In the genomic region with DNA sequence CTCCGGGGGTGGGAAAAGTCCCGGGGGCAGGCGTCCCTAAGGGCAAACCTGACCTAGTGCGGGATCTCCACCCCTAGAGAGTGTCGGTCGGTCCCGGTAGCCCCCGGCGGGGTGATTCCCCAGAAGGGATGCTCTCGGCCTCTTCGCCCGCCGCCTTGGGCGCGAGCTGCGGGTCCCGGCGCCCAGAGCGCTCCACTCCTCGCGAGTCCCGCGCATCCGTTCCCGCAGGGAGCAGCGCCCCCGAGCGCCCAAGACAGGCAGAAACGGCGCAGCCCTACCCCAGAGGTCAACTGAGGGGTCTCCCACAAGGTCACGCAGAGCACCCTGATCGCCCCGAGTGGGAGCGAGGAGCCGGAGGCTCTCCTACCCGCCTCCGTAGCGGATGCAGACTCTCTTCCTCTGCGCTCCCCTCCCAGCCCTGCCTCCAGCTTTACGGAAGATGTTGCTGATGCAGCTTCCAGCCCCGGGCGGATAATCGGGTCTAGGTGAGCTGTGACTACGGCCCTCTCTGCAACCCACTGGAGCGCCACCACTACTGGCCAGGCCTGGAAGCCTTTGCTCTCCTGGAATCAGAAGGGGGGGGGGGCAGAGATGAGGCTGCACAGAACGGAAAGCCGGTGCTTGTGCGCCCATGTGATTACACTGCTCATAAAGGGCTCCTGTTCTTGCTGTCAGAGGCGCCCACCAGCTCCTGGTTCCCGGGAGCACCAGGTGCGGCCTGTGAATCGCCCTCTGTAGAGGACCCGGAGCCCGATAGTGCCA, we compare ENCODE assay signal across 9 mouse cellular contexts. TPM values are rescaled to one million over a fixed set of nuclear protein-coding genes. Genes with fewer than 3 reads are reported as not detected.
DNase-seq lines count a peak whose midpoint lies in the region; ATAC-seq lines count a peak whose summit lies in the region.
"Had no signal": no experiment of that assay in that cellular context is flagged by ENCODE, and none has a peak within 500 bp of the region (broad histone marks: within the 10 kb centered on the region; RNA-seq: fewer than 3 reads in every experiment).

No protein-coding gene starts in this region.

- peak overlapping the region; percentile 96 for H3K4me2 ChIP-seq in forebrain, embryonic 16.5 days (ENCODE audit: low read length)
- H3K4me2 ChIP-seq in limb, embryonic 15.5 days = peak overlapping the region; percentile 97
- H3K4me2 ChIP-seq in neural tube, embryonic 14.5 days (ENCODE audit: low read depth, low read length) = peak overlapping the region; percentile 97

- peaks cover 29% of the 10 kb centered on the region for H3K4me1 ChIP-seq in forebrain, embryonic 16.5 days (replicated peaks; ENCODE audit: control insufficient read depth, insufficient read depth, low read length)
- H3K4me1 ChIP-seq in limb, embryonic 15.5 days = peaks cover 20% of the 10 kb centered on the region
- H3K4me1 ChIP-seq in neural tube, embryonic 14.5 days (ENCODE audit: control insufficient read depth, insufficient read depth, low read length) = peaks cover 11% of the 10 kb centered on the region; the same call in 1 of the 2 replicates

- no peak for ATAC-seq in cerebellum, adult (ENCODE audit: insufficient number of reproducible peaks, low FRiP score, low TSS enrichment)
- ATAC-seq in forebrain, embryonic 16.5 days = peak; percentile 46
- ATAC-seq in limb, embryonic 15.5 days (ENCODE audit: insufficient number of reproducible peaks, low FRiP score, low TSS enrichment, low read depth) = no peak
- ATAC-seq in neural tube, embryonic 14.5 days (ENCODE audit: low read depth) = peak; percentile 42

- H3K9me3 ChIP-seq in forebrain, embryonic 16.5 days (ENCODE audit: control insufficient read depth, low read length) = no peaks in the 10 kb centered on the region
- no peaks in the 10 kb centered on the region for H3K9me3 ChIP-seq in limb, embryonic 15.5 days
- H3K9me3 ChIP-seq in neural tube, embryonic 14.5 days (ENCODE audit: control insufficient read depth, low read length) = no peaks in the 10 kb centered on the region

- H3K27ac ChIP-seq in forebrain, embryonic 16.5 days (ENCODE audit: low read length) = peak overlapping the region; percentile 82
- no peak overlapping the region for H3K27ac ChIP-seq in limb, embryonic 15.5 days
- H3K27ac ChIP-seq in neural tube, embryonic 14.5 days (ENCODE audit: low read depth, low read length) = peak overlapping the region; percentile 63

- no peaks in the 10 kb centered on the region for H3K36me3 ChIP-seq in forebrain, embryonic 16.5 days (ENCODE audit: control insufficient read depth, insufficient read depth)
- no peaks in the 10 kb centered on the region for H3K36me3 ChIP-seq in limb, embryonic 15.5 days
- no peaks in the 10 kb centered on the region for H3K36me3 ChIP-seq in neural tube, embryonic 14.5 days (ENCODE audit: control insufficient read depth, insufficient read depth, low read length)

- DNase-seq in cerebellum, postnatal 14 days = peak; percentile 26 to 41
- DNase-seq in adrenal gland, postnatal 10 days = peak; percentile 50
- peak; percentile 78 for DNase-seq in induced T-regulatory cell, adult 2 months (ENCODE audit: low read depth)
- DNase-seq in thymus, postnatal 0 days (ENCODE audit: low spot score) = peak; percentile 73

- peaks cover 2% of the 10 kb centered on the region; the same call in 1 of the 2 replicates for H3K27me3 ChIP-seq in forebrain, embryonic 16.5 days (replicated peaks; ENCODE audit: control insufficient read depth, insufficient read depth, low read length)
- H3K27me3 ChIP-seq in limb, embryonic 15.5 days = peaks cover 59% of the 10 kb centered on the region
- peaks cover 4% of the 10 kb centered on the region for H3K27me3 ChIP-seq in neural tube, embryonic 14.5 days (ENCODE audit: control insufficient read depth, insufficient read depth, low read length)

- H3K4me3 ChIP-seq in forebrain, embryonic 16.5 days (replicated peaks; ENCODE audit: low read length) = peak overlapping the region; percentile 73
- H3K4me3 ChIP-seq in limb, embryonic 15.5 days = peak overlapping the region; percentile 48
- H3K4me3 ChIP-seq in neural tube, embryonic 14.5 days (ENCODE audit: low read depth, low read length) = peak overlapping the region; percentile 62

- H3K9ac ChIP-seq in forebrain, embryonic 16.5 days (replicated peaks; ENCODE audit: low read depth, low read length) = peak overlapping the region; percentile 82
- peak overlapping the region; percentile 28; the same call in 1 of the 2 replicates for H3K9ac ChIP-seq in limb, embryonic 15.5 days
- H3K9ac ChIP-seq in neural tube, embryonic 14.5 days (replicated peaks; ENCODE audit: low read depth, low read length) = peak overlapping the region; percentile 77

- WGBS in forebrain, embryonic 16.5 days = under 1% methylated on average over 53 of the region's 54 CpGs
- WGBS in limb, embryonic 15.5 days = under 1% methylated on average over 50 of the region's 54 CpGs
- WGBS in neural tube, embryonic 14.5 days = under 1% methylated on average over 54 of the region's 54 CpGs

RNA-seq across cellular contexts. Expression of a gene that starts 2.7 kb away (rescaled TPM):
- total RNA-seq in adrenal gland, postnatal 10 days (2021) = 10 to 100 TPM; 14.4 to 17.2 TPM
- polyA plus RNA-seq in forebrain, embryonic 16.5 days (2015; fragmentation: Nextera tagmentation; extraction: Ambion mirVana) = 30.3 and 33.3 TPM in 2 replicates
- 4.1 and 4.3 TPM in 2 replicates for polyA plus RNA-seq in limb, embryonic 15.5 days (2015; fragmentation: Nextera tagmentation; extraction: Ambion mirVana)
- polyA plus RNA-seq in neural tube, embryonic 14.5 days (2014; fragmentation: Nextera tagmentation; extraction: Ambion mirVana) = 18.2 and 28.1 TPM in 2 replicates
- polyA plus RNA-seq in thymus, postnatal 0 days (2015; fragmentation: Nextera tagmentation; extraction: Ambion mirVana) = 45.4 and 58.3 TPM in 2 replicates

RNA-seq across cellular contexts. Expression of a gene that starts 43.2 kb away (rescaled TPM):
- total RNA-seq in adrenal gland, postnatal 10 days (2021) = 10 to 100 TPM; 10.7 to 12.7 TPM
- polyA plus RNA-seq in forebrain, embryonic 16.5 days (2015; fragmentation: Nextera tagmentation; extraction: Ambion mirVana) = 11.3 and 12.3 TPM in 2 replicates
- 7.2 and 10.2 TPM in 2 replicates for polyA plus RNA-seq in limb, embryonic 15.5 days (2015; fragmentation: Nextera tagmentation; extraction: Ambion mirVana)
- 12.9 TPM in 2 replicates for polyA plus RNA-seq in neural tube, embryonic 14.5 days (2014; fragmentation: Nextera tagmentation; extraction: Ambion mirVana)
- 16.1 and 18.4 TPM in 2 replicates for polyA plus RNA-seq in thymus, postnatal 0 days (2015; fragmentation: Nextera tagmentation; extraction: Ambion mirVana)

RNA-seq across cellular contexts. Expression of a gene that starts 57.3 kb away (rescaled TPM):
- not detected for total RNA-seq in adrenal gland, postnatal 10 days (2021)
- polyA plus RNA-seq in forebrain, embryonic 16.5 days (2015; fragmentation: Nextera tagmentation; extraction: Ambion mirVana) = 5.9 and 7.7 TPM in 2 replicates
- polyA plus RNA-seq in limb, embryonic 15.5 days (2015; fragmentation: Nextera tagmentation; extraction: Ambion mirVana) = not detected in 2 replicates
- 9.2 and 10.7 TPM in 2 replicates for polyA plus RNA-seq in neural tube, embryonic 14.5 days (2014; fragmentation: Nextera tagmentation; extraction: Ambion mirVana)
- polyA plus RNA-seq in thymus, postnatal 0 days (2015; fragmentation: Nextera tagmentation; extraction: Ambion mirVana) = not detected in 2 replicates
- total RNA-seq: MEL had no signal

Comparison
In these comparisons a context has a peak if more than half of its experiments do, and no peak if none do; other contexts are left out.
1. ATAC-seq: peak in forebrain, embryonic 16.5 days (single experiment) and neural tube, embryonic 14.5 days (single experiment); none in cerebellum, adult (single experiment) and limb, embryonic 15.5 days (single experiment).
2. H3K9ac ChIP-seq: peak in every context shown above with its lines; median percentile 82 in forebrain, embryonic 16.5 days; 77 in neural tube, embryonic 14.5 days; 28 in limb, embryonic 15.5 days.
3. Peak in every context shown above with its lines, with median percentiles within 50 percentile points of each other: DNase-seq, H3K4me2 ChIP-seq and H3K4me3 ChIP-seq.